Mouse (Mus musculus) testis, adult 2 months (tissue): Measurements from ENCODE around the gene Elovl5. TPM values are rescaled to one million over a fixed set of nuclear protein-coding genes. Genes with fewer than 3 reads are reported as not detected.

ENCODE experiments used
- H3K27ac ChIP-seq: fragments of 200-500 bp; 2 replicates; pipeline ENCODE4 v1.5.1; 2012; ENCODE audit warnings: low read depth, low read length; ENCODE audit not compliant: control insufficient read depth, insufficient read depth
- H3K27me3 ChIP-seq: fragments of 200-500 bp; 2 replicates; pipeline ENCODE4 v1.6.1; 2012; ENCODE audit warnings: mild to moderate bottlenecking, low read length, moderate library complexity; ENCODE audit not compliant: control insufficient read depth, insufficient read depth
- H3K36me3 ChIP-seq: fragments of 200-500 bp; 2 replicates; pipeline ENCODE4 v1.6.1; 2012; ENCODE audit warnings: mild to moderate bottlenecking, low read length; ENCODE audit not compliant: control insufficient read depth, insufficient read depth
- H3K4me1 ChIP-seq: fragments of 200-500 bp; 2 replicates; pipeline ENCODE4 v1.6.1; 2012; ENCODE audit warnings: low read length; ENCODE audit not compliant: control insufficient read depth, insufficient read depth
- H3K4me3 ChIP-seq: fragments of 200-500 bp; 2 replicates; pipeline ENCODE4 v1.5.1; 2012; ENCODE audit warnings: low read depth, mild to moderate bottlenecking, low read length, moderate library complexity, mixed read lengths; ENCODE audit not compliant: control insufficient read depth
- CTCF ChIP-seq: fragments of 200-500 bp; IDR thresholded peaks from 2 replicates; pipeline ENCODE4 v1.5.1; 2012; ENCODE audit warnings: low read depth, mild to moderate bottlenecking, inconsistent platforms, low read length, moderate library complexity; ENCODE audit not compliant: control insufficient read depth, insufficient read depth, insufficient replicate concordance
- POLR2A ChIP-seq: fragments of 200-500 bp; IDR thresholded peaks from 2 replicates; pipeline ENCODE4 v1.6.1; 2012; ENCODE audit warnings: low read depth, mild to moderate bottlenecking, inconsistent platforms, low read length, moderate library complexity; ENCODE audit not compliant: control insufficient read depth
- polyA plus RNA-seq: library from polyadenylated mRNA; depleted of rRNA; stranded (reverse); fragments of >200 nt; gene quantifications from 2 replicates; pipeline ENCODE4 v1.2.3, GENCODE M21; 2012

Elovl5 gene
- polyA plus RNA-seq, 1 experiment, result 74.7 TPM

GRCm38 (mm10) chr9:77921366-77922260 lies 4.4 kb downstream of the Elovl5 start:
- Histone ChIP-seq H3K27me3 (no peaks in the 10 kb centered on the region), H3K36me3 (no peaks in the 10 kb centered on the region), H3K4me3 (peak overlapping the region; percentile 34; the same call in 1 of the 2 replicates), H3K27ac (0 out of 2 replicates have a peak overlapping the region, but pooled peaks have one; percentile 24), H3K4me1 (peaks cover 15% of the 10 kb centered on the region)
- TF ChIP-seq CTCF (no peak), POLR2A (no peak)

GRCm38 (mm10) chr9:77923774-77924173 lies 6.6 kb downstream of the Elovl5 start:
- TF ChIP-seq POLR2A (no peak), CTCF (no peak)
- H3K27me3 ChIP-seq, result no peaks in the 10 kb centered on the region
- H3K36me3 ChIP-seq, result no peaks in the 10 kb centered on the region
- H3K4me3 ChIP-seq, result no peak overlapping the region
- peaks cover 11% of the 10 kb centered on the region for H3K4me1 ChIP-seq
- H3K27ac ChIP-seq, result no peak overlapping the region

GRCm38 (mm10) chr9:77924199-77924598 lies 7.0 kb downstream of the Elovl5 start:
- Histone ChIP-seq H3K4me3 (no peak overlapping the region), H3K27ac (no peak overlapping the region), H3K27me3 (no peaks in the 10 kb centered on the region), H3K36me3 (no peaks in the 10 kb centered on the region), H3K4me1 (peaks cover 10% of the 10 kb centered on the region)
- TF ChIP-seq CTCF, result no peak
- no peak for TF ChIP-seq POLR2A

GRCm38 (mm10) chr9:77926151-77926550 lies 9.0 kb downstream of the Elovl5 start:
- Histone ChIP-seq H3K27ac (peak overlapping the region; percentile 38), H3K36me3 (no peaks in the 10 kb centered on the region), H3K4me1 (peaks cover 9% of the 10 kb centered on the region), H3K27me3 (no peaks in the 10 kb centered on the region), H3K4me3 (no peak overlapping the region)
- no peak for TF ChIP-seq POLR2A
- no peak for TF ChIP-seq CTCF

- peaks cover 12% of the 10 kb centered on the region for H3K4me1 ChIP-seq
- H3K27ac ChIP-seq, result no peak overlapping the region
- H3K4me3 ChIP-seq, result no peak overlapping the region
- no peak for TF ChIP-seq CTCF
- no peaks in the 10 kb centered on the region for H3K36me3 ChIP-seq
- H3K27me3 ChIP-seq, result no peaks in the 10 kb centered on the region
These were observed 9.7 kb downstream of the Elovl5 start for GRCm38 (mm10) chr9:77926911-77927310.

GRCm38 (mm10) chr9:77927431-77927830 lies 10.3 kb downstream of the Elovl5 start:
- Histone ChIP-seq H3K27me3 (no peaks in the 10 kb centered on the region), H3K36me3 (no peaks in the 10 kb centered on the region), H3K4me1 (peaks cover 12% of the 10 kb centered on the region), H3K4me3 (no peak overlapping the region), H3K27ac (no peak overlapping the region)
- TF ChIP-seq POLR2A (no peak), CTCF (no peak)

- H3K4me3 ChIP-seq, result no peak overlapping the region
- H3K36me3 ChIP-seq, result no peaks in the 10 kb centered on the region
- H3K27ac ChIP-seq, result no peak overlapping the region
- peaks cover 12% of the 10 kb centered on the region for H3K4me1 ChIP-seq
- TF ChIP-seq CTCF (no peak), POLR2A (no peak)
- no peaks in the 10 kb centered on the region for H3K27me3 ChIP-seq
These were observed 11.6 kb downstream of the Elovl5 start for GRCm38 (mm10) chr9:77928769-77929168.
